Mouse (Mus musculus) heart, adult 2 months (tissue): Measurements from ENCODE around the gene Mrpl22.

Experiments used
- CTCF ChIP-seq: fragments of 200-600 bp; IDR thresholded peaks from 2 replicates; pipeline ENCODE4 v1.8.1; 2022; ENCODE audit warnings: antibody characterized with exemption, mild to moderate bottlenecking, moderate library complexity
- EP300 ChIP-seq: fragments of 200-500 bp; IDR thresholded peaks from 2 replicates; pipeline ENCODE4 v1.6.1; 2011; ENCODE audit warnings: low read depth, low read length, control low read depth; ENCODE audit not compliant: insufficient read depth
- POLR2A ChIP-seq: fragments of 200-500 bp; IDR thresholded peaks from 2 replicates; pipeline ENCODE4 v1.6.1; 2011; ENCODE audit warnings: mild to moderate bottlenecking, low read depth, low read length, control low read depth; ENCODE audit not compliant: insufficient read depth

DNA sequence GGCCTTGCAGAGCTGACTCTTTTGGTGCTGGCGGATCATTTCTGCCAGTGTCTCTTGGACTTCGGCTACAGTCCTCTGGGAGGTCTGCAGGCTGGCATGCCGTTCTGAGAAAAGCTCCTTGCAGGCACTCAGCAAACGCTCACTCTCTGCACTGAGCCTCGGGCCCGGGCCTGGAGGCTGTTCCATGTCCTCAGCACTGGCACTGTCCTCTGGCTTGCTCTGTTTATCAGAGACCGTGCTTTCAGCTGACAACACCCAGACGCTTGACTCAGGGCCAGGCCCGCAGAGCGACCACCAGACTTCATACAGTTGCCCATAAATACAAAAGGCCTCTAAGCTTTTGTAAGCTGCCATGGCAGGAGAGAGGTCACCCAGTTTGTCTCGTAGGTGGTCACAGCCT lies 46.4 kb upstream of the Mrpl22 start:
- TF ChIP-seq CTCF (no peak), POLR2A (no peak), EP300 (no peak)
